Comparison of ENCODE assay signal across 18 mouse cellular contexts in the genomic region with DNA sequence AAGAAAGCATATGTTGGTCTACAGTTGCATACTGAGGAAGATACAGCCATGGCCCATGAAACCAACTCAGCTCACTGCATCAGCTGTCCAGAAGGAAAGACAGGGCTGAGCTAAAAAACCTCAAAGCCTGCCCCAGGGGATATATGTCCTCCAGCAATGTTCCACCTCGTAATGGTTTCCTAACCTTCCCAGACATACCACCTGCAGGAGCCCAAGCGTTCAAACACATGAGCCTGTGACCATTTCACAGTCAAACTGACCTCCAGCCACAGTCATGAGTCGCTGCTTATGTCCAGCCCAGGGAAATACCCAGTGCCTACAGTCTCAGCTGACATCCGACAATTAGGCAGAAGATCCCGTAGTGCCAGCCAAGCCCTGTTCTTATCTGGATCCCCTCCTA.
"Had no signal": no experiment of that assay in that cellular context is flagged by ENCODE, and none has a peak within 500 bp of the region (broad histone marks: within the 10 kb centered on the region; RNA-seq: fewer than 3 reads in every experiment).

No protein-coding gene starts in this region.

- H3K4me2 ChIP-seq: lung, embryonic 14.5 days; midbrain, embryonic 13.5 days; midbrain, embryonic 15.5 days; neural tube, embryonic 13.5 days; neural tube, embryonic 15.5 days; stomach, embryonic 15.5 days had no signal

- ATAC-seq: midbrain, embryonic 13.5 days; midbrain, embryonic 15.5 days had no signal

- H3K27ac ChIP-seq: midbrain, embryonic 10.5 days; midbrain, embryonic 13.5 days; midbrain, embryonic 15.5 days; neural tube, embryonic 13.5 days; neural tube, embryonic 15.5 days; stomach, embryonic 15.5 days; stomach, postnatal 0 days had no signal

- DNase-seq: lung, adult 18-20 months; lung, embryonic 14.5 days; lung, postnatal 10 days; lung, postnatal 4 days; retina, postnatal 1 day; right cerebral cortex, adult 18-20 months; right cerebral cortex, postnatal 25 days; thymus, adult 2 months; thymus, postnatal 25 days; thymus, postnatal 4 days had no signal

- H3K4me3 ChIP-seq: midbrain, embryonic 10.5 days; midbrain, embryonic 13.5 days; midbrain, embryonic 15.5 days; myocyte; neural tube, embryonic 13.5 days; neural tube, embryonic 15.5 days; stomach, embryonic 15.5 days had no signal

- H3K27me3 ChIP-seq: midbrain, embryonic 13.5 days; midbrain, embryonic 15.5 days; neural tube, embryonic 13.5 days; neural tube, embryonic 15.5 days; stomach, embryonic 15.5 days had no signal

- H3K9ac ChIP-seq: lung, embryonic 14.5 days; midbrain, embryonic 13.5 days; midbrain, embryonic 15.5 days; neural tube, embryonic 13.5 days; neural tube, embryonic 15.5 days; stomach, embryonic 15.5 days had no signal

- H3K9me3 ChIP-seq: midbrain, embryonic 10.5 days; midbrain, embryonic 13.5 days; midbrain, embryonic 15.5 days; neural tube, embryonic 13.5 days; neural tube, embryonic 15.5 days; stomach, embryonic 15.5 days had no signal

- H3K4me1 ChIP-seq: midbrain, embryonic 10.5 days; midbrain, embryonic 15.5 days; neural tube, embryonic 13.5 days; stomach, embryonic 15.5 days had no signal
